Mouse (Mus musculus): ENCODE data around the gene Flt1. TPM values are rescaled to one million over a fixed set of nuclear protein-coding genes. Genes with fewer than 3 reads are reported as not detected.
A peak's percentile ranks its signal among the peaks of the same experiment; 100 is the strongest.

Flt1 gene
- not detected in 2 replicates for total RNA-seq (2014; fragmentation: Nextera tagmentation)
- total RNA-seq (2017), result not detected in 2 replicates

DNA sequence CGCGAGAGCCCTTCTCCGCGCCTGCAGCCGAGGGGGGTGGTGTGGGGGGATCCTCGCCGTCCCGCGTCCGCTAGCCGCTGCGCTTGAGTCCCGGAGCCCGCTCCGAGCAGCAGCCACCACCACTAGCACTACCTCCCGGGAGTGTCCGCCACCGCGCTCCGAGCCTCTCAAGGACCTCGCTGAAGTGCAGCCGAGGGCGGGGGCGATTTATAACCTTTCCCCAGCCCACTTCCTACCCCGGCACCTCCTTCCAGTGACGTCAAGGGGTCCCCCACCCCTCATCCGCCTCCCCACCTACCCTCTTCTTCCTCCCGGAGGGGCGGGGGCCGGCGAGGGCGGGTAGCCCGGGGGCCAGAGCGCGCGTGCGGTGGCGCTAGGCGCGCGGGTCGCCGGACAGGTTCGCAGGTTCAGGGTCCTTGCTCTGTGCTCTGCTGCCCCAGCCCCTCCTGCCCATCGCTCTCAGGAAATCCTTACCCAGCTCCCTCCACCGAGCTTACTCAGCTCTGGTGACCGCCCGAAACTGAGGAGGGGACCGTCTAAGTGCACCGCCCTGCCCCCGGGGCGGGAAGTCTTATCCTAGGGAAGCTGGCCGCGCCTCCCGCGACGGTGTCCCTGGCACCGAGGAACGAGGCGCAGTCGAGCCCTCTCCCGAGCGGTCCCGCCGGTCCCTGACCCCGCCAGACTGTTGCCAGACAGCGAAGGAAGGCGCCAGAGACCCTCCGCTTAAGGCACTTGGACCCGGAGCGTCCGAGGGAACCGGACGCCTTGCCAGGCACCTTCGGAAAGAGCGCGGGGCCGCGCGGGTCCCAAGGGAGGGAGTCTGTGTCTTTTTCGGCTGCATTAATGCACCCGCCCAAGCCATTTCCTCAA lies at the start of gene Flt1:
Gene Flt1, minus strand, starts transcription at position 181 of the 870 bp plus-strand sequence.
- ATAC-seq (replicated peaks; ENCODE audit: low FRiP score, low TSS enrichment, poor library complexity, severe bottlenecking), result no peak

DNA sequence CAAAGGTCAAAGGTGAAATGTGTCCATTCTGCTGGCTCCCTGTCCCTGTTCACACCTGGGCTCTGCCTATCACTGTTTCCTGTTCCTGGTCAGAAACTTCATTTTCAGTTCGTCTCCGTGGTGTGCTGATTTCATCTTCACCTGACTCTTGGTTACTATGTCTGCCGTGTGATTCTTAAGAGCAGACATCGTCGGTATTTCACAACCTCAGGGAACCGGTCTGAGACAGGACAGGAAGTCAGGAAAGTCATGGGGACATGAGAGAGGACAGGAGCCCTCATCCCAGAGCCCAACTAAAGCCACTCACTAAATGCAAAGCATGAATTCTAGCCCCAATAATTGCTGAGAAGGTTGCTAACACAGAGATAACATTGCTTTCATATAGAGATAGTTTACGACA lies 49.4 kb upstream of the Flt1 start:
- no peak for ATAC-seq (replicated peaks; ENCODE audit: low FRiP score, low TSS enrichment, poor library complexity, severe bottlenecking)

DNA sequence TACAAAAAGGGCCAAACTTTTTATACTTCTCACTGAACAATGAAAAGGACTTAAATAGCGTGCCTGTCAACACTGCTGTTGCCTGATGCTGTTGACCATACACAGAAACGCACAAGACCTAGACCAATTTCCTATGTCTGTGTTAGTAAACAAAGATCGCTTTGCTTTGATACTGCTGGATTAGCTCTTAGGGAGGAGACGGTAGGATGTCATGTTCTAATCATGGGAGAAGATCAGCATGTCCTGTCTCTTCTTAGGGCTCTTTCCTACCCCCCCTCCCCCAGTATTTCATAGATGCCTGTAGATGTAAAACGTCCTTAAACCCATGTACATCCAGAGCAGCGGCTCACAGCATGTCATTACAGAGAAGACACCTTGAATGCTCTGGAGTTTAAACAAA lies 44.1 kb upstream of the Flt1 start:
- ATAC-seq (replicated peaks; ENCODE audit: low FRiP score, low TSS enrichment, poor library complexity, severe bottlenecking), result no peak

DNA sequence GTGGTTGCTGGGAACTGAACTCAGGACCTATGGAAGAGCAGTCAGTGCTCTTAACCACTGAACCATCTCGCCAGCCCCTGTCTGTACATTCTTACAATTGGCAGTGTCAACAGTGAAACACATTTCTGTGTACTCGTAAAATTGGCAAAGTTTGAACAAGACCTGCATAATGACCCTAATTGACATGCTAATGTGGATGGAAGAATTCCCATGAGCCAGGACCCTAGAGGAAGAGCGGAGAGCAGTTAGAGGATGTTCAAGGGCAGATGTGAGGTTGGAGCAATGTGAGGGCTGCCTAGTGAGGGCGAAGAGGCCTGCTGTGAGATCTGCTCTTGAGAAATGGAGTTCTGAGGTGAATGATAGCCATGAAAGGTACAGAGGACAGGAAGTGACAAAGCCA lies 38.2 kb upstream of the Flt1 start:
- no peak for ATAC-seq (replicated peaks; ENCODE audit: low FRiP score, low TSS enrichment, poor library complexity, severe bottlenecking)

DNA sequence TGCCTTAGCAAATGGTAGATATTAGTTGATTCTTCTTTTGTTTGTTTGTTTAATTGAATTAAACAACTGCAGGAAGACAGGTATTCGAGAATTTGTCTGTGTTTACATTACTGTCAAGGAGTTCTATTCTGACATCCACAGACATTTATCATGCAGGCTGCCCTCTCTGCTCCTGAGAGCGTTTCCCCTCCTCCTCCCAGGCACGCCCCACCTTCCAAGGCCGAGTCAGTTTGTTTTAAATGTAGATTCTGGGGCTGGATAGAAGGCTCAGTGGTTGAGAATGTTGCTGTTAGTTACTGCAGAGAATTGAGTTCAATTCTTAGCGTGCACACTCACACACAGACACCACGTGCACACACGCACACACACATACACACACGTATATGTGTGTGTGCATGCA lies 36.2 kb upstream of the Flt1 start:
- ATAC-seq (replicated peaks; ENCODE audit: low FRiP score, low TSS enrichment, poor library complexity, severe bottlenecking), result no peak

DNA sequence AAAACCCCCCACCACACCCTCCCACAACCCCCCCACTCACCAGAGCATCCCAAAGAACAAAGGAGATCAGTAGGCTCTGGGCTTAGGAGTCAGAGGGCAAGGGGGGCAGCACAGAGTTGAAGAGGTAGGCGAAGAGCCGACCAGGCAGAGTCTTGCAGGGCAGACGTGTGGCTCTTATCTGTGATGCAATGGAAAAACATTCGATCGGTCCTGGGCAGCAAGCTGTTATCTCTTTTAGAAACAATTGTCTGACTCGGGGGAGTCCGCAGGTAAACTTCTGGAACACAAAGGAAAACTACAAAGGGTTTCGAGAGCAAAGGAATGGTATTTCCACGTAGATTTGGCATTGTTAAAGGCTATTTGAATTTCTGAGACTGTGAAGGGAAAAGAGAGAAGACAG lies 35.5 kb upstream of the Flt1 start:
- ATAC-seq (replicated peaks; ENCODE audit: low FRiP score, low TSS enrichment, poor library complexity, severe bottlenecking), result no peak

DNA sequence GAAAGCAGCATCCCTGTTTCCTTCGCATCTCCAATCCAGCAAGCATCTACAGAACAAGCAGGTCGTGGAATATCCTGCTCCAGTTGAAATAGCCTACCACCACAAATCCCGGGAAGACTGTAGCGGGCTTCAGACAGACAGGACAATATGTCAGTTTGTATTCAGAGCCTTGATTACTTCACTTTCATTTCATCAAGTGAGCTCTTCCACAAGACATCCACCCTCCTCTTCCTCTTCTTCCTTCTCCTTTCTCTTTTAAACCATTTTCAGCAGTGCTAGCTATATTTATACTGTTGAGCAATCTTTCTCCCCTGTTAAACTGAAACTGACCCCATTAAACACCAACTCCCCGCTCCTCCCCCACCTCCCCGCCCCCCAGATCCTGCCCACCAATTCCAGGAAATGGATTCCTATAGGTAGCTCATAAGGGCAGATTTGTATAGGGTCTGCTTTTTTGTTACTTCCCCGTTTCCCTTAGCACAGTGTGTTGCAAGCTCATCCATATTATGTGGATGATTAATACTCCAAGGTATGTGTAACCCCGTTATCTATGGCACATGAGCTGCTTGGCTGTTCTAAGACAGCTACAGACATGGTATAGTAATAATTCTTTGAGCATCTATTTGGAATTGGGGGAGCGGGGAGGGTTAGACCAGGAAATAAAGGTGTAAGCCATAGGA lies 33.0 kb upstream of the Flt1 start:
- no peak for ATAC-seq (replicated peaks; ENCODE audit: low FRiP score, low TSS enrichment, poor library complexity, severe bottlenecking)

DNA sequence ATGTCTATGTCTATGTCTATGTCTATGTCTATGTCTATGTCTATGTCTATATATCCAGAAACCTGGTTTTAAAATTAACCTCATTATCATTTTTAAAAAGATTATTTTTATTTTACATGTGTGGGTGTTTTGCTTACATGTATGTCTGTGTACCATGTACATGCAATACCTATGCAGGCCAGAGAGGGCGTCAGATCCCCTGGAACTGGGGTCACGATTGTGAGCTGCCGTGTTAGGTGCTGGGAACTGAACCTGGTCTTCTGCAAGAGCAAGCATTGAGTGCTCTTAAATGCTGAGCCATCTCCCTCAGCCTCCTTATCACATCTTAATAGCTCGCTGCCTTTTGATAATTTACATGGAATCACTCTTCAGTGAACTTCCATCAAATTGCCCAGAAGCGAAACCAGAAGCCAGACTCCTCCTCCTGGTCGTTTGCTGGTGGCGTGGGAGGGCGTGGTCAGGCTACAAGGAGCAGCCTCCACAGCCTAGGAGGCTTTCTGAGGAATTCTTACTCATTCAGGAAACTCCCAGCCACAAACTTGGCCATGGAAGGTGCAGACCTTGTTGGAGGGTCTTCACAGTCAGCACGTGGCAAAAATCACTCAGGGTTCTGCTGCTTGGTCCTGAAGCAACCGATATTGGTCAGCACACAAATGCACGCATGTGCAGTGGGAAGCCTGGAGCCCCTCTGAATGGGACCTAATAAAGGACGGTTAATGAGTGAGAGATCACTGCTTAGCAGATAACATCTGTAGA lies 32.2 kb upstream of the Flt1 start:
- peak; percentile 77 for ATAC-seq (replicated peaks; ENCODE audit: low FRiP score, low TSS enrichment, poor library complexity, severe bottlenecking)

DNA sequence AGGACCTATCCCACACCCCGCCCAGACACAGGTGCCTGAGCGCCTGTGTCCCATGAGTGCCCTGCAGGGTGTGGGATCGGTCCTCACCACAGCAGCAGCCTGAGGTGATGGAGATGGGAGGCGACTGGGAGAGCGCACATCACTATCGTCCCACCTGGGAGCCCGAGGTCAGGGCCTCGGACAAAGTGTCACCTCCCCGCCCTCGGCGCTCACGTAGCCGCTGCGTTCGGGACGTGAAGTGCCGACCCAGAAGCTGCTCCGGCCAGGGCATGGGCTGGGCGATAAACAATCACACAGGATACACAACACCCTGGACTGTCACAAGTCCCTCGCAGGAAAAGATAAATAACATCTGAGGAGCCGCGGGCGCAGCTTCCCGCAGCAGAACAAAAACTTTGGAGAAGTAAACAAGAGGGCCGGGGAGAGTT lies 27.1 kb upstream of the Flt1 start:
- ATAC-seq (replicated peaks; ENCODE audit: low FRiP score, low TSS enrichment, poor library complexity, severe bottlenecking), result no peak

DNA sequence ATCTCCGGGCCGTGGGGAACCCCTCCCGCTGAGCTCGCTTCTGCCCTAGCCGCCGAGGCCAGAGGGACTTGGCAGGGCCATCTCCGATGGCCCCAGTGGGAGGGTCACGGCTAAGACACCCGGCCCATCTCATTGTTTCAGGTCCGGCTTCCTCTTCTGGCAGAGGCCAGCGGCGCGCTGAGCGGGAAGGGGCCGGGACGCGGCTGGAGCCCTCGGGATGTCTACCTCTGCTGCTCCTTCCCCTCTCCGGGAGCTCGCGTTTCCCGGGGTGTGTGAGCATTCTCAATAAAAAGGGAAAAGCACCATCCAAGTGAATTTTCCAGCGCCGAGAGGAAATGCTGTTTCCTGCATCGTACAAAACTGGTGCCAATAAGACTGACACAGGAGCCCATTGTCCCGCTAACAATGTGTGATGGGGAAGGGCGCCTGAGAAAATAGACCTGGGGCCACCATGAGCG lies 25.9 kb upstream of the Flt1 start:
- ATAC-seq (replicated peaks; ENCODE audit: low FRiP score, low TSS enrichment, poor library complexity, severe bottlenecking), result 0 out of 2 replicates have a peak, but pooled peaks have one; percentile 32

DNA sequence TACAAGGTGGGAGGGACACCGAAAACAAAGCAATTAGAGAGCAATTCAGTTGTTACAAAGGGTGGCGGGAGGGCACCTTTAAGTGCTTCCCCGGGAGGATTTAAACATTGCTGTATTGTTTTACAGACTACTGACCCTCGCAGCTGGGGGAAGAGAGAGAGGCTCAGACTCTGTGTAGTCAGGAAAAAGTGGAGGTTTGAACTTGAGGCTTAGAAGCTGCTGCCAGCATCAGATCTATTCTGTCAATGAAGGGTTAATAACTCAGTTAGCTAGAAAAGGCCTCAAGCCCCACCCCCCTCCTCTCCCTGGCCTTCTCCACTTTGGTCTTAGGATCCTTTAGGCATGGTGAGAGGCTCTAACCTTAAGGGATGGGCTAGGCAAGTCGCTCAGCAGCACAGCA lies 24.2 kb upstream of the Flt1 start:
- ATAC-seq (replicated peaks; ENCODE audit: low FRiP score, low TSS enrichment, poor library complexity, severe bottlenecking), result no peak

DNA sequence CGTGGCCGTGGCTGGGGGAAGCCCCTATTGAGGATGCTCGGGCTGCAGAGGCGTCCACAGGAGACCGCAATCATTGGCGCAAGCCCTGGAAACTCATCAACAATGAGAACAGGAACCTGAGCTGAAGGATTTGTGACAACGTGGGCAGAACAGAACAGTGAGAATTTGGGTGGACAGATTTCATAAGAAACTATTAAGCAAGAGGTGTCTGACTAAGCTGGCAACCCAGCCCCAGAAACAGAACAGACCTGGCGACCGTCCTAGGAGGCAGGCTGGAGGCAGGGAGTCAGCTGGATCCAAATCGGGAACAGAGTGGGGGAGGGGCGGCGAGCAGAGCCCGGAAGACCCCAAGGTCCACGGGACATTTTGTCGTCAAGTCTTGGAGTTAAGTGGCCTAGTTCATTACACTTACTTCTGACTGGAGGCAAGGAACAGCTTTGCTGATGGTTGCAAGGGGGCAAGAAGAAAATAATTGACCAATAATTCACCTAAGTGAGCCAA lies 22.3 kb upstream of the Flt1 start:
- no peak for ATAC-seq (replicated peaks; ENCODE audit: low FRiP score, low TSS enrichment, poor library complexity, severe bottlenecking)

DNA sequence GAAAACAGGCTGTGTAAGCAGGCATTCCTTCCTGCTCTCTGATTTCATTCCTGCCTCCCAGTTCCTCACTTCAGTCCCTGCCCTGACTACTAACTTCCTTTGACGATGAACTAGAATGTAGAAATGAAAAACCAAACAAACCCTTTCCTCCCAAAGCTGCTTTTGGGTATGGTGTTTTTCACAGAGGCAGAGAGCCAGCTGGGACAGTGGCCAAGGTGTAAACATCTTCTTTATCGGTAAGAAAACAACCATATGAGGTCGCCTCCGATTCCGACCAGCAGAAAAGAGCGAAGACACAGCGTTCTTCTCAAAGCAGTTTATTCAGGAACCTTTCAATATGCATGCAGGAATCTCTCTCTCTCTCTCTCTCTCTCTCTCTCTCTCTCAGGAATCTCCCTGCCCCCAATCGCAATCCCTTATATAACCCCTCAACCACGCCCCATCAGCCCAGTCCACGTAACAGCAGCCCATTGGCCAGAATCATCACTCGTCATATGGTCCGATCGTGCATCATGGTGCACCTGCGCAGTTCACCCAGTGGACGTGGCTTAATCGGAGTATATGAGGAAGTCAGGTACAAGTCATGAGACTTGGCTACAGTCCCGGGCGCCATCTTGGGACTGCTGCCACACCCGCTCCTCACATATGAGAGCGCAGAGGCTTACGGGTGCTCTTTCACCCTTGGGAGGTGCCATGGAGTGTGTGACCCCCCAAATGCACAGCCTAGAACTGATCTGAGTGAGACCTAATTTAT lies 19.3 kb upstream of the Flt1 start:
- no peak for ATAC-seq (replicated peaks; ENCODE audit: low FRiP score, low TSS enrichment, poor library complexity, severe bottlenecking)

DNA sequence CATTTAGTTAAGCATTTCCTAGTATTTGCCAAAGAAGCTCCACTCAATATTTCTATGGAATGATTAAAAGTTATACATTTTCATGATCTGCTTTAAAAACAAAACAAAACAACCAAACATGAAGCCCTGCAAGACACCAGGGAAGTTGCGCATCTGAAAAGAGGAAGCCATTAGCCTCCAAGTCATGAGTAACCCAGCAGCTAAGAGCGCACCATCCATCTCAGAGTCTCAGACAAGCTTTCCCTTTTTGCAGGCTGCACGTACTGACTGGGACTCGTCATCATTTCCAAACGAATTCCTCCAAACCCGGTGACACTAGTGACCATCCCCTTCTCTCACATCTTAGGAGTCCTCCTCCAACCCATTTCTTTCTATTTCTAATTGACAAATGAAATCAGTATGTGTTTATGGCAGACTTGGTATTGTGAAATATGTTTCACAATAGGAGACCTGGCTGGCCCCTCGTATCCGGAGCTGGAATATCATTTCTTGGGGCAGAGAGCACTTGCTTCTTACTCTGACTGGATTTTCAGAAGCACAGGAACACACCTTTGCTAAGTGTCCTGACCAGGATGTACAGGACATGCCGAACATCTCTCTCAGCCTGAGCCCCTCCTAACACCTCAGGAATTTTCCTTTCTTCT lies 16.8 kb upstream of the Flt1 start:
- ATAC-seq (replicated peaks; ENCODE audit: low FRiP score, low TSS enrichment, poor library complexity, severe bottlenecking), result no peak

DNA sequence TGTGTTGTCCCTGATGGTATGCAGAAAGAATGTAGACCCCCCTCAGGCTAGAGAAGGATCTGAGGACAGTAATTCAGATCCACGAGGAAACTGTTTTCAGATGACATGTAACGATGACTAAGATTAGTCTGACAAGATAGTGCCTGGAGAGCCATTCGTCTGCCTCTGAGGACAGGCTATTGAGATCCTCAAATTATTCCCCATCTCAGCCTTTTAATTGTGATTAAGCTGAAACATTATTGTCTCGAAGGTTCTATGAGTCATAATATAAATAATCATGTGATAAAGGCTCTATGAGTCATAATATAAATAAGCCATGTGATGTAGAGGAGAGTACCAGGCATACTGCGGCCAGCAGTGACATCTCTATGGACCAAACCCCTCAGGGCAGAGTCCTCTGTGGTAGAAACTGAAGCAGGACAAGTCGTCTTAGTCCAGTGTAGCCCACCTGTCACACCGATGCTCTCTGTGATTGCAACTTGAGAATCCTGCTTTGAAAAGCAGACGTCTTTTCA lies 11.0 kb upstream of the Flt1 start:
- ATAC-seq (replicated peaks; ENCODE audit: low FRiP score, low TSS enrichment, poor library complexity, severe bottlenecking), result no peak

DNA sequence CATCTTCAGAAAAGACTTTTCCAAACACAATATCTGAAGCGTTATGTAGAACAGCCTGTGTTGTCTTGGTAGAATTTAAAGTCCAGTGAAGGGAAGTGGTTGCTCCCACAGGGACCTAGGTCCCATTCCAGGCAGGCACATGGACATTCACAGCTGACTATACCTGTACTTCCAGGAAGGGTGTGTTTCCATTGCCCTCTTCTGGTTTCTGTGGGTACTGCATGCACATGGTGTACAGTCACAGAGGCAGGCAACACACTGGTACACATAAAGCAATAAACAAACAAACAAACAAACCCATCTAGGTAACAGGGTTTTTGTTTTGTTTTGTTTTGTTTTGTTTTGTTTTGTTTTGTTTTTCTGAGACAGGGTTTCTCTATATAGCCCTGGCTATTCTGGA lies 7.9 kb upstream of the Flt1 start:
- peak; percentile 75; the same call in 1 of the 2 replicates for ATAC-seq (replicated peaks; ENCODE audit: low FRiP score, low TSS enrichment, poor library complexity, severe bottlenecking)

DNA sequence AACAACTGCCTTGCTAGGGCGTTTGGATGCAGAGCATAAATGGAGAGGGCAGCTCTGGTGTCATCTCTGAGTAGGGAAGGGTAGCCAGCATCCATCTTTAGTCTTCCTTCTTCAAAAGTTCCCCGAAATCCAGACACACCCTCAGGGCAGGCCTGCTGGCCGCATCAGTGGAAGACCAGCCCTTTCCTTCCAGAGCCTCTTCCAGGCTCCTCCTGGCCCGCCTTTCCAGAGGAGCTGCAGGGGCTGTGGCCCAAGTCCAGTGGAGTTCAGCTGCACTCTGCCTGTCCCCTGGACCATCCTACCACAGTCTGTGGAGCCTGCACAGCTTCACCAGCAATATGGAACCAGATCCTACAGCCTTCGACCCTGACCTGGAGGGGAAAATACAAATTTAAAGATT lies 7.1 kb upstream of the Flt1 start:
- ATAC-seq (replicated peaks; ENCODE audit: low FRiP score, low TSS enrichment, poor library complexity, severe bottlenecking), result no peak

DNA sequence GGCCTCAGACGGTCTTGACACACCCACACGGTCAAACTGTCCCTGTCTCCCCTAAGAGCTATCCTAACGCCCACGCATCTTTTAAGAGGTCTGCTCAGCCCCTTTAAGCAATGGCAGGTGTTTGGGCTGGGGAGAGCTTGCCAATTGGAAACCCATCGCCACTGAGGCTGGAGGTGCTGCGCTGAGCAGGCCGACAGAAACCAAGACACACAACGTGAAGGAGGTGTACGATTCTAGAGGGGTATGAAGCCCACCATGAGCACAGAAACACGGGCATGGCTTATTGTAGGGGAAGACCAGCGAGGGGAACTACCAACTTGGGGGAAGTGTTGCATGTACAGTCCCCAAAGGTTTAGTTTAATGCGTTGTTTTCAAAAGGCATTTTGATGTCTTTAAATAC lies 1.7 kb upstream of the Flt1 start:
- ATAC-seq (replicated peaks; ENCODE audit: low FRiP score, low TSS enrichment, poor library complexity, severe bottlenecking), result no peak
